Mouse (Mus musculus): ENCODE results near the gene Tagap1.
"Not testable (repeated sequence)": the region's sequence is repeated elsewhere in the genome, so short reads cannot be mapped to it uniquely, and the experiment has no call there.

- not testable (repeated sequence) for TF ChIP-seq POLR2A (IDR thresholded peaks at IDR 0.05; ENCODE audit: insufficient read length, low read depth); POLR2AphosphoS2 (IDR thresholded peaks at IDR 0.05; ENCODE audit: insufficient read length, low read depth); USF1 (IDR thresholded peaks at IDR 0.05; ENCODE audit: low read depth); REST (IDR thresholded peaks at IDR 0.05; ENCODE audit: insufficient read depth, insufficient read length); E2F4 (IDR thresholded peaks at IDR 0.05; ENCODE audit: insufficient read depth)
Observed at GRCm38 (mm10) chr17:6974985-6975384, 14.0 kb upstream of the Tagap1 start.
